Mouse (Mus musculus) adrenal gland (tissue): ENCODE data around the gene Nt5c2.

Experiments used
- intact Hi-C: fragments of 180-260 bp; cut with DNase I; formaldehyde crosslinking; loops from one replicate; pipeline ENCODE4 v1.15.1; 2025

The Nt5c2 gene

GRCm38 (mm10) chr19:46932608-46933007 is 82.3 kb downstream of the Nt5c2 start:
- intact Hi-C loops = no loop called here

DNA sequence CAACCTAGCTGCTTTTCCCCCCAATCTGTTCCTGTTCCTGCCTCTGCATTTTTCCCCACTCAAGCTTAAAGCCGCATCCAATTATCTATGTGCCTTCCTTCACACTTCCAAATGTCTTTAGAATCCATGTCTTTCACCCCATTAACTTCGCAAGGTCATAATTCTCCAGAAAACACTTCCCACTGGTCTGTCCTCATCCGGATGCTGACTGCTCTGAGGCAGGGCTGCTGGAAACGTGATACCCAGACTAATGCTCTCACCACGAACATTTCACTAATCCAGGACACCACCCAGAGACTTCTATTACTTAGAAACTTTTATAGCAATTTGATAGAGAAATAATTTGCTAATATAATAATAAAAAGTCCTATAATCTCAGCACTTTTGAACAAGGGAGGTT is 84.9 kb downstream of the Nt5c2 start:
- intact Hi-C loops = no loop called here

- intact Hi-C loops = no loop called here
These were observed 85.8 kb downstream of the Nt5c2 start for GRCm38 (mm10) chr19:46929044-46929587.

DNA sequence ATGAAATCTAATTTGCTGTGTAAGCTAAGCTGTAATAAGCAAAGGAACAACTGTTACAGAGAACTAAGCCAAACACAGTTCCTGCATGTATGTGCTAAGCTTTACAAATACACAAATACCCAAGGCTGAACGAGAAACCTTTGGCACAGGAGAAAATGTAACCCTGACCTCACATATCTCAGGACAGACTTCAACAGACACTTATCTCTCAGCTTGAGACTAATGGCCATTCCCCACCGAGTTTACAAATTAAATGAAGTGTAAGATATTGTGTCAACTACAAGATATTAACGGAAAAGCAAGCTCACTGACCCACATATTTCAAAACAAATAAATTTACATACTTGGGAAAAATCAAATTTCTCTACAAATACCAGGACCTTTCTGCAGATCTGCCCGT is 86.8 kb downstream of the Nt5c2 start:
- intact Hi-C loops = no loop called here

DNA sequence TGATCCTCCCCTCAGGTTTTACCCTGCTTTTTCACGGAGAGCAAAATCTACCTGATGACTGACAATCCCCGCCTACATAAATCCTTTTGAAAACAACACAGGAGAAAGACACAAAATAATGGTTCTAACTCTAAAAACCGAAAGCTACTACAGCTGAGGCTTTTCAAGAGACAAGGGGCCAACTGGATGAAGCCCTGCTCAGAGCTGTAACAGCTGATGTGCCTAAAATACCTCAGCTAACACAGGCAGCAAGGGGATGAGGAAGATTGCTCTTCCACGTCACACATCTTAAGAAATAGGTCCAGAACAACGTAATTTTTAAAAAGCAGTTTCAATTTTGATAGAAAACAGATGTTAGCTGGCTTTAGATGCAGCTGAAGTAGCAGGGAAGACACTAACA is 88.0 kb downstream of the Nt5c2 start:
- intact Hi-C loops = no loop called here

- intact Hi-C loops = no loop called here
These were observed 88.6 kb downstream of the Nt5c2 start for GRCm38 (mm10) chr19:46926357-46926756.

DNA sequence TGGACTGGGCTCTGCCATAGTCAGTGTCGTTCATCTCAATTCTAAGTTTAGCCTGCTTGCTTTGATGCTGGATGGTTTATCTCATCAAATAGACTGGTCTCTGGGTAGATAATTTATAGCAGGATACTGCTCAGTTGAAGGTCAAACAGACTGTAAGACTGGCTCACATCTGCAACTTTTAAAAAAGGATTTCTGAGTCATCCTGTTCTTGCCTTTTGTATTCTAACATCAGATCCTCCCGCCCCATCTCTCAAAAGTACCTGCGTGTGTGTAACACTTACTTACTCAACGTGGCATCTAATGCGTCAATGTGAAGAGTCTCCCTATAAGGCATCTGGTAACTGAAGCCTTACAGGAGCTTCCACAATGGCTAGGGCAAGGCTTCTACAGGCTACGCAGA is 94.4 kb downstream of the Nt5c2 start:
- intact Hi-C loops = no loop called here

DNA sequence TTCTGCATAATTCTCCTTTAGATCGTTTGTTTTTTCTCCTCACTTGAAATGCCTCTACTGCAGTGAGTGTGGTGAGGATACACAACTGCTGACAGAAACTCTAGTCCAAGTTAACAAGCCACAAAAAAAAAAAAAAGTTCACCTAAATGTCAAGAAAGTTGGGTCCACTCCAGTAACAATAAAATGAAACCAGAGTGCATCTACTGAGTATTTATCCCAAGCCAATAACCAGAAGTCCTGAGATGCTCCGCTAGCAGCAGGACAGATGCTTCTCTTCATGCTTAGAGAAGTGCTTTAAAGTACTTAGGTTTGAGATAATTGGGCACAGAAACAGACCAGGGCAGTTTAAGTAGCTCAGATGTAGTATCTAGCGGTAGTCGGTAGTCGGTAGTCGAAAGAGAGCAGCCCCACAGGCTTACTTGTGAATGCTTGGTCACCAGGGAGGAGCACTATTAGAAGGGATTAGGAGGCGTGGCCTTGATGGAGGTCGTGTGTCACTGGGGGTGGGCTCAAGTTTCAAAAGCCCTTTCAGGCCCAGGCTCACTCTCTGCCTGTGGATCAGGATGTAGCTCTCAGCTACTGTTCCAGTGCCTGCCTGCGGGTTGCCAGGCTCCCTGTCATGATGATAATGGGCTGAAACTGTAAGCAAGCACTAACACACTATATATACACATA is 99.4 kb downstream of the Nt5c2 start:
- intact Hi-C loops = no loop called here

DNA sequence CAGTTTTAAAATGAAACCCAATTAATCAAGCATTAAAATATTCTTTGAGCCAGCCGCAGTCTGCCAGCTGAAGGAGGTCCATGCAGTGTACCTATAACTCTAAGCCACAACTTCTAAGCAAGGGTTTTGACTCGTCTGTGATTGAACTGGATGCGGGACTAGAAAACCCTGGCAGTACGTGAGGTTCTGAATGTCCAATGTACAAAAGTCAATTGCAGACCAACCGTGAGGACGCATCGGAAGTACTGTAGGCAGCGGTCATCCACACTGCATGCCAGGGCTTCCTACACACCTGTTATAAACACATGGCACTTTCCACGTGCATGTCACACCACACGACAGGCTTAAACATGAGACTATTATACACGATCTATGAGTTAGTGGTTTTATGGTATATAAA is 101.3 kb downstream of the Nt5c2 start:
- intact Hi-C loops = no loop called here

DNA sequence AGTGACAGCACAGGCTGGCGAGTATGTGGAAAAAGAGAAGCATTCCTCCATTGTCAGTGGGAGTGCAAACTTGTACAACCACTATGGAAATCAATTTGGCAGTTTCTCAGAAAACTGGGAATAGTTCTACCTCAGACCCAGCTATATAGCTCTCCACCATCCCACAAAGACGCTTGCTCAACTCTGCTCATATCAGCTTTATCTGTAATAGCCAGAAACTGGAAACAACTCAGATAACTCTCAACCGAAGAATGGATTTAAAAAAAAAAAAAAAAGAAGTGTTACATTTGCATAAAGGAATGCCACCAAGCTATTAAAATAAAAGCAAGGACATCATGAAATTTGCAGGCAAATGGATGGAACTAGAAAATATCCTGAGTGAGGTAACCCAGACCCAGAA is 103.5 kb downstream of the Nt5c2 start:
- intact Hi-C loops = no loop called here

DNA sequence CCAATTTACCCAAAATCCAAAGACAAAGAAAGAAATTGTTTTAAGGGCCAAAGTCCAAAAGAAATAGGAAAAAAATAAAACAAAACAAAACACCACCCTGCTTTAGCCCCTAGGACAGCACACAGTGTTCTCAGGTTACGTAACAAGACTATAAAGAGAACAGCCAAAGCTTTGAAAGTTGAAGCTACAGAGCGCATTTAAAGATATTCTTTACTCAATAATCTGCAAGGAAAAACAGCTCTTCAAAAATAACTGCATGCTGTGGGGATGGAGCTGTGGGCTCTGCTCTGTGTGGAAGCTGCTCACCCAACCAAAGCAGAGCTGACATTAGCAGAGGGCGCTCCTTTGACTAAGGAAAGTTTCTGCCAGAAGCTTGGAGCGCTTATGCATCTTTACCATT is 106.0 kb downstream of the Nt5c2 start:
- intact Hi-C loops = no loop called here

DNA sequence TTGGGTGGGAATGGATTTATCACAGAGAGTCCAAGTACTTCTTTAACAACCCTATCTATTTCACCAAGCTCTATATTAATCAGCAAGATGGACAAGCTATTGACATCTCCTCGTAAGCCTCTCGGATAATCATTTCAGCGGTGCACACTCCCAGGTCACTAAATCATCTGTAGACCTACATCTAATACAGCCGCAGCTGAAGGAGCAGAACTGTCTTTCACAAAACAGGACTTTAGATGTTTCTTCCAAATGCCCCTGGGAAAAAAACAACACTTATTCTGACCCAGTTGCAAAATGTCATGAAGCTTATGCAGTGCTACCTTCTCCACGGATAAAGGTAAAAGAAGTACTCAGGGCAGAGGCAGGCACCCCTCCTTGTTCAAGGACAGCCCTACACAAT is 106.7 kb downstream of the Nt5c2 start:
- intact Hi-C loops = no loop called here

DNA sequence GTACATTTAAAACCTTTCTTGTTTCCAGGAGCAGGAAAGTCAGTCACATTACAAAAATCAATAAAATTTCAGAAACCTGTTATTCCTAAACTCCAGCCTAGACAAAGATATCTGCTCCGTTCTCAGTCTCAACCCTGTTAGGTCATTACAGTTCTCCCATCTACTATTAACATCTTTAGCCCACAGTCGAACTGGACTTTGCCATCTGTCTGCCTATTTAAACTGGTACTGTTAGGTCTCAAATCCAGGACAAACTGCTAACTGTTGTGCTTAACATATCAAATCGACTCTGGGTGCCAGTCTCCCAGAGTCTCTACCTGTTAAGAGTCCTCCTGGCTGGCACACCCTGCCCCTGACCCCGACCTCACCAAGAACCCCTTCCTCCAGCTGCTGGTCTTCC is 109.0 kb downstream of the Nt5c2 start:
- intact Hi-C loops = no loop called here

- intact Hi-C loops = no loop called here
These were observed 109.6 kb downstream of the Nt5c2 start for GRCm38 (mm10) chr19:46905383-46905782.

DNA sequence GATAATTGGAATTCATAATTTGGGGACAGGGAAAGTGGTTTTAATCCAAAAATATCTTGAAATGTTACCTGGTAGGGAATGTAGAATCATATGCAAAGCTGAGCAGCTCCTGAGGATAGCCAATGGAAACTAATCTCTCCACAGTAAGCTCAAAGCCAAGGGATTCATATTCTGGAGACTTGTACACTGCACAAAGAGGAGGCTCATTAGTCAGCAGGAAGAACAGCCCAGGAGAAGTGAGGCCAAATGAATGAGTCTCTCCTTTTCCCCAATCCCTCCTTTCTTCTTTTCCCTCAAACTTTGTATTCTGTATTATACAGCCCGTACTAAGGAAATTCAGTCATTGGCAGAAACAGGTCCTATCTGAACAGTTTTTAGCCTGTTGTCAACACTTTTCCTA is 110.0 kb downstream of the Nt5c2 start:
- intact Hi-C loops = no loop called here

- intact Hi-C loops = no loop called here
These were observed 111.6 kb downstream of the Nt5c2 start for GRCm38 (mm10) chr19:46903379-46903778.

DNA sequence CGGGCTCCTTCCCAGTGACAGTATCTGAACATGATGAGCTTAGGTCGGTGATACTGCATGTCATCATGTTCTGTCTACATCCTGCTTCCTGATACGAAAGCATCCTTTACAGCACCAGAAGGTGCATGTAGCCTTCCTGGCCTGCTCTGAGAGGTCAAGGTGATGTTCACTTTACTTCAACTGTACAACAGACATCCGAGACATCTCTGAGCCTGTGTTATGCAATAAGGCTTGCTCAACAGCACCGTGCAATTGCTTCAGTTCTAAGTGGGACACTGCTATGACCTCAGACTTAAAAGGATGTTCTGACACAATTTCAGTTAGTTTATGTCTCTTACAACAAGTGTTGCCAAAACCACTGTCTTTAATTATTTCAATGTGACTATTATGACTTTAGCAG is 113.6 kb downstream of the Nt5c2 start:
- intact Hi-C loops = no loop called here

DNA sequence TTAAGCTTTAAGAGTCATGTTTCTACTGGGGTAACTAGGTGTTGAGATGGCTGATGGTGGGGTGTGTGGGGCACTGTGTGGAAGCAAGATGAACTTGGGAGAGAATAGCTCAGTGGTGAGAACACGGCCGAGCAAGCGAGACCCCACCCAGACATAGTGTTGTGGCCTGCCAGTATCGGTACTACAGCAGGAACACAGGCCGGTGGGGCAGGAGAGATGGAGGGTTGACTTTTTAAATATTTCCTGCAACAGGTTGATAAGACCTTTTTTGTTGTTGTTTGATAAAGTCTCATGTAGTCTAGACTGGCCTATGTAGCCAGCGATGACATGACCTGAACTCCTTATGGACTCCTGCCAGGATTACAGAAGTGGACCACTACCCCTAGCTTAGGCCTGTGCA is 114.2 kb downstream of the Nt5c2 start:
- intact Hi-C loops = no loop called here

GRCm38 (mm10) chr19:46899871-46900270 is 115.1 kb downstream of the Nt5c2 start:
- intact Hi-C loops = no loop called here

GRCm38 (mm10) chr19:46899306-46899705 is 115.6 kb downstream of the Nt5c2 start:
- intact Hi-C loops = no loop called here

DNA sequence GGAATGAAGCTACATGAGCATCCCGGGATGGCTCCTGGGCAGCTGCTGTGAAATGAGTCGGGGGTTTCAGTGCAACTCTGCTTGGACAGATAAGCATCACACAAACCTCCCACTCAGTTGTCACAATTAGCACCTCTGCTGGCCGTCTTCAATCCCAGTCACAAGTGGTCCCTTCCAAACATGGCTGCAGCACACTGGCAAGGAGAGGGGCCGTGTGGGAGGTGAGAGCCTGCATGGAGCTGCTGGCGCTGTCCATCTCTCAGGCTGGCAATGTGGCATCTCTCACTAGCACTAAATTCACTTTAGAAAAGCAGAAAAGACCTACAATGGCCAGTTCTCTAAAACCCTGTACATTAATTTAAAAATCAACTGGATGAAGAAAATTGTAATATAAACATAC is 116.7 kb downstream of the Nt5c2 start:
- intact Hi-C loops = no loop called here

DNA sequence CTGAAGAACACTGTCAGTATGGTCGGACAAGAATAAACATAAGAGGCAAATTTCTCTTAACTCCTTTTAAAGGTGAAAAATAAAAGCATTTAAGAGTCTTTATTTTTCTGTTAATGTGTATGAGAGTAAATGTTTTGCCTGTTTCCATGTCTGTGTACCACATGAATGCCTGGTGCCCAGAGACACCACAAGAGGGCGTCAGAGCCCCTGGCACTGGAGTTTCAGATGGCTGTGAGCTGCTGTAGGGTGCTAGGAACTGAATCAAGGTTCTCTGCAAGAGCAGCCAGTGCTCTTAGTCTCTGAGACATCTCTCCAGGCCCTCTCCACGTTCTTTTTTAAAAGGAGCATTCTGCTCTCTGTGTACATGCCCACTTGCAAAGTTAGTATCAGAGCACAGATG is 117.8 kb downstream of the Nt5c2 start:
- intact Hi-C loops = no loop called here

DNA sequence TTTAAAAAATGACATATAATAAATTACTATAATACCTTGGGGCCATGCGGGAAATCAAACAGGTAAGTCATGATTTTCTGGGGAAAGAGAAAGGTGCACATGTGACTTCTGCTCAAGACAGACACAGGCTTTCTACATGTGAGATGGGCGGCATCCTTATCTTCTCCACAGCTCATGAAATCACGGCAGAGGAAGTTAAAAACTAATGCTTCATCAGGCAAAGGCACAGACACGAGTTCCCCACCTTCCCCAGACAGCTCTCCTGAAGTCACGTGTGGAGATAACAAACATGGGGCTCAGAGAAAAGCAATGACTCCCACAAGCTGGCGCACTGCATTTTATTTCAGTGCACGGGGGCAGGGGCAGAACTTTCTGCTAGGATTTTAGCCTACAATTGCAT is 121.5 kb downstream of the Nt5c2 start:
- intact Hi-C loops = no loop called here

- intact Hi-C loops = no loop called here
These were observed 122.1 kb downstream of the Nt5c2 start for GRCm38 (mm10) chr19:46892856-46893255.
